Mouse (Mus musculus) liver, adult 2 months (tissue): ENCODE data around the gene Ythdf1. TPM values are rescaled to one million over a fixed set of nuclear protein-coding genes. Genes with fewer than 3 reads are reported as not detected.

Source experiments
- DNase-seq: peaks from one replicate; pipeline ENCODE4 v3.0.0-alpha.2; 2011; ENCODE audit warnings: low read depth, low spot score; ENCODE audit errors: extremely low read depth
- H3K27ac ChIP-seq: fragments of 200-500 bp; replicated peaks from 2 replicates; pipeline ENCODE4 v1.5.1; 2012; ENCODE audit warnings: low read depth, mild to moderate bottlenecking, control low read depth, inconsistent platforms, low read length; ENCODE audit not compliant: insufficient read depth
- H3K27me3 ChIP-seq: fragments of 200-500 bp; 2 replicates; pipeline ENCODE4 v1.6.1; 2012; ENCODE audit warnings: mild to moderate bottlenecking, moderate library complexity, low read length, inconsistent platforms; ENCODE audit not compliant: control insufficient read depth, insufficient read depth
- H3K36me3 ChIP-seq: fragments of 200-500 bp; 2 replicates; pipeline ENCODE4 v1.6.1; 2012; ENCODE audit warnings: low read length, inconsistent platforms; ENCODE audit not compliant: control insufficient read depth, insufficient read depth
- H3K4me1 ChIP-seq: fragments of 200-500 bp; 2 replicates; pipeline ENCODE4 v1.6.1; 2011; ENCODE audit warnings: low read length; ENCODE audit not compliant: control insufficient read depth, insufficient read depth
- H3K4me3 ChIP-seq: fragments of 200-500 bp; 2 replicates; pipeline ENCODE4 v1.5.1; 2011; ENCODE audit warnings: low read depth, mild to moderate bottlenecking, control low read depth, low read length, moderate library complexity; ENCODE audit not compliant: insufficient read depth
- H3K79me2 ChIP-seq: fragments of 200-500 bp; 2 replicates; pipeline ENCODE4 v1.6.1; 2012; ENCODE audit warnings: inconsistent platforms, mild to moderate bottlenecking, low read length, moderate library complexity; ENCODE audit not compliant: control insufficient read depth, insufficient read depth
- H3K9ac ChIP-seq: fragments of 200-500 bp; 2 replicates; pipeline ENCODE4 v1.6.1; 2012; ENCODE audit warnings: low read depth, mild to moderate bottlenecking, control low read depth, inconsistent platforms, low read length
- CTCF ChIP-seq: fragments of 200-500 bp; IDR thresholded peaks from 2 replicates; pipeline ENCODE4 v1.5.1; 2011; ENCODE audit warnings: low read depth, low read length, control low read depth
- POLR2A ChIP-seq: fragments of 200-500 bp; IDR thresholded peaks from 2 replicates; pipeline ENCODE4 v1.6.1; 2011; ENCODE audit warnings: low read length, control low read depth; ENCODE audit not compliant: insufficient read depth; ENCODE audit errors: extremely low read depth
- WGBS: fragments of 180-500 bp; shearing (Covaris S2); methylation state at CpG from one replicate; pipeline ENCODE4 v1.1.7; 2018; 5-methylcytosine and 5-hydroxymethylcytosine counted together
- polyA plus RNA-seq: library from polyadenylated mRNA; depleted of rRNA; stranded (reverse); fragments of >200 nt; gene quantifications from 2 replicates; pipeline ENCODE4 v1.2.3, GENCODE M21; 2012
- total RNA-seq: library from RNA; depleted of rRNA; stranded (reverse); fragments of >200 nt; gene quantifications from 2 replicates; pipeline ENCODE4 v1.2.3, GENCODE M21; 2014

The Ythdf1 gene
- total and polyA plus RNA-seq, 2 experiments = 9.7 to 35.4 TPM

GRCm38 (mm10) chr2:180960187-180960586 is 39.4 kb upstream of the Ythdf1 start:
- Histone ChIP-seq H3K27me3 (0 out of 2 replicates have a peak, but pooled peaks cover 3% of the 10 kb centered on the region), H3K36me3 (no peaks in the 10 kb centered on the region), H3K9ac (no peak overlapping the region), H3K79me2 (no peaks in the 10 kb centered on the region), H3K27ac (no peak overlapping the region), H3K4me3 (no peak overlapping the region), H3K4me1 (no peaks in the 10 kb centered on the region)
- DNase-seq = no peak
- TF ChIP-seq CTCF = no peak
- TF ChIP-seq POLR2A = no peak
- 80% methylated on average over 3 of the region's 3 CpGs for WGBS

- WGBS = 75% methylated on average over 7 of the region's 7 CpGs
- H3K9ac ChIP-seq = no peak overlapping the region
- TF ChIP-seq POLR2A (no peak), CTCF (no peak)
- no peaks in the 10 kb centered on the region for H3K4me1 ChIP-seq
- H3K36me3 ChIP-seq = no peaks in the 10 kb centered on the region
- H3K79me2 ChIP-seq = no peaks in the 10 kb centered on the region
- no peak overlapping the region for H3K27ac ChIP-seq
- 0 out of 2 replicates have a peak, but pooled peaks cover 3% of the 10 kb centered on the region for H3K27me3 ChIP-seq
- no peak for DNase-seq
- no peak overlapping the region for H3K4me3 ChIP-seq
These were observed 38.9 kb upstream of the Ythdf1 start for GRCm38 (mm10) chr2:180959605-180960004.

GRCm38 (mm10) chr2:180954061-180955047 is 33.6 kb upstream of the Ythdf1 start, which contains the start of gene Nkain4:
TSS of gene Nkain4 (minus strand) at chr2:180954699.
- Histone ChIP-seq H3K9ac (no peak within 1 kb of the TSS), H3K4me3 (peak within 1 kb of the TSS; percentile 36; the same call in 1 of the 2 replicates), H3K27ac (no peak within 1 kb of the TSS), H3K27me3 (0 out of 2 replicates have a peak, but pooled peaks cover 3% of the 10 kb centered on the region), H3K79me2 (no peaks in the 10 kb centered on the region), H3K4me1 (no peaks in the 10 kb centered on the region), H3K36me3 (no peaks in the 10 kb centered on the region)
- WGBS = 5% methylated on average over 52 of the region's 52 CpGs
- TF ChIP-seq CTCF (peak; percentile 24; the same call in 1 of the 2 replicates), POLR2A (no peak)
- DNase-seq = no peak

- no peaks in the 10 kb centered on the region for H3K79me2 ChIP-seq
- no peaks in the 10 kb centered on the region for H3K36me3 ChIP-seq
- no peak for DNase-seq
- 0 out of 2 replicates have a peak, but pooled peaks cover 3% of the 10 kb centered on the region for H3K27me3 ChIP-seq
- H3K4me1 ChIP-seq = no peaks in the 10 kb centered on the region
- no peak for TF ChIP-seq CTCF
- no peak for TF ChIP-seq POLR2A
- 61% methylated on average over 2 of the region's 2 CpGs for WGBS
- no peak overlapping the region for H3K9ac ChIP-seq
- no peak overlapping the region for H3K27ac ChIP-seq
- no peak overlapping the region for H3K4me3 ChIP-seq
These were observed 32.9 kb upstream of the Ythdf1 start for GRCm38 (mm10) chr2:180953638-180954037.

GRCm38 (mm10) chr2:180952731-180953171 is 32.0 kb upstream of the Ythdf1 start:
- no peak overlapping the region for H3K9ac ChIP-seq
- no peak overlapping the region for H3K27ac ChIP-seq
- 0 out of 2 replicates have a peak, but pooled peaks cover 3% of the 10 kb centered on the region for H3K27me3 ChIP-seq
- no peak overlapping the region for H3K4me3 ChIP-seq
- H3K79me2 ChIP-seq = no peaks in the 10 kb centered on the region
- TF ChIP-seq CTCF (no peak), POLR2A (no peak)
- 50% methylated on average over 9 of the region's 9 CpGs for WGBS
- no peaks in the 10 kb centered on the region for H3K4me1 ChIP-seq
- no peak for DNase-seq
- H3K36me3 ChIP-seq = no peaks in the 10 kb centered on the region

GRCm38 (mm10) chr2:180949947-180950346 is 29.2 kb upstream of the Ythdf1 start:
- H3K9ac ChIP-seq = no peak overlapping the region
- no peaks in the 10 kb centered on the region for H3K27me3 ChIP-seq
- TF ChIP-seq POLR2A (no peak), CTCF (no peak)
- 76% methylated on average over 1 of the region's 1 CpGs for WGBS
- H3K27ac ChIP-seq = no peak overlapping the region
- no peak for DNase-seq
- H3K79me2 ChIP-seq = no peaks in the 10 kb centered on the region
- no peak overlapping the region for H3K4me3 ChIP-seq
- no peaks in the 10 kb centered on the region for H3K36me3 ChIP-seq
- H3K4me1 ChIP-seq = no peaks in the 10 kb centered on the region
